Mouse (Mus musculus): ENCODE results near the gene Rasl2-9. TPM values are rescaled to one million over a fixed set of nuclear protein-coding genes. Genes with fewer than 3 reads are reported as not detected.
A peak's percentile ranks its signal among the peaks of the same experiment; 100 is the strongest.
"Not testable (repeated sequence)": the region's sequence is repeated elsewhere in the genome, so short reads cannot be mapped to it uniquely, and the experiment has no call there.

Rasl2-9 gene
- polyA plus RNA-seq (2016; fragmentation: Nextera tagmentation; extraction: Ambion mirVana) = 0.34 TPM in 1 of 2 replicates, not detected in the other

- WGBS = 20% methylated on average over 42 of the region's 42 CpGs
- Histone ChIP-seq H3K4me3 (replicated peaks) (peak within 1 kb of the TSS; percentile 34), H3K4me2 (peak within 1 kb of the TSS; percentile 58), H3K4me1 (replicated peaks) (no peaks in the 10 kb centered on the region; the same call in 1 of the 2 replicates), H3K27me3 (0 out of 2 replicates have a peak, but pooled peaks cover 3% of the 10 kb centered on the region), H3K27ac (no peak within 1 kb of the TSS), H3K9me3 (no peaks in the 10 kb centered on the region), H3K9ac (replicated peaks) (peak within 1 kb of the TSS; percentile 37; the same call in 1 of the 2 replicates), H3K36me3 (no peaks in the 10 kb centered on the region)
- peak; percentile 37 for ATAC-seq (ENCODE audit: insufficient number of reproducible peaks, insufficient read depth, low FRiP score, low TSS enrichment, low read depth)
These were observed at the start of gene Rasl2-9 for GRCm38 (mm10) chr7:5125549-5126406. Gene Rasl2-9, minus strand, starts transcription at chr7:5125950.

GRCm38 (mm10) chr7:5149570-5149969, 23.8 kb upstream of the Rasl2-9 start, which contains the start of gene Vmn1r55:
Gene Vmn1r55, minus strand, starts transcription at chr7:5149670.
- not testable (repeated sequence) for H3K27me3 ChIP-seq; H3K9me3 ChIP-seq; H3K4me1 ChIP-seq (replicated peaks)

GRCm38 (mm10) chr7:5125078-5125477, 672 bp downstream of the Rasl2-9 start:
- H3K4me2 ChIP-seq = no peak overlapping the region
- 88% methylated on average over 8 of the region's 8 CpGs for WGBS

More at GRCm38 (mm10) chr7:5149570-5149969, 23.8 kb upstream of the Rasl2-9 start, which contains the start of gene Vmn1r55:
- not testable (repeated sequence) for H3K4me2 ChIP-seq; H3K27ac ChIP-seq; H3K9ac ChIP-seq (replicated peaks); H3K4me3 ChIP-seq (replicated peaks); H3K36me3 ChIP-seq; ATAC-seq (ENCODE audit: insufficient number of reproducible peaks, insufficient read depth, low FRiP score, low TSS enrichment, low read depth)

DNA sequence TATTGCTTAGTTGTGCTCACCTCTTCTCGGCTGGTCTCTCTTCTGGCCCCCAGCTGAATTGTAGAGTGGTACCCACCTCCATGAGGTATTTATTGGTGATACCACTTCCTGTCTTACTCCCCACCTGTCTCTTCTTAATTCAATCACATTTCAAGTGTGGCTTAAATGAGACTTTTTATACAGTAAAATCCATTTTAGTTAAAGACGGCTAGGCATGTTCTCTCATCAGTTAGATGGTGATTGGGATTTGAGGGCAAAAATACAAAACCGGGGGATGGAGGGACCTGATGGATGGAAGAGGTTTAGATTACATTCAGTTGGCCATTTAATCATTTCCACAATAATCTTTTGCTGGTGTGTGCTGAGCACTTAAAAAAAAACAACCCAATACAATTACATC, 8.9 kb downstream of the Rasl2-9 start, which contains the start of gene Rfpl4:
Rfpl4 (minus strand) TSS at position 101 of the 400 bp plus-strand sequence.
- WGBS = 81% methylated on average over 3 of the region's 3 CpGs
- Histone ChIP-seq H3K36me3 (no peaks in the 10 kb centered on the region), H3K4me1 (replicated peaks) (no peaks in the 10 kb centered on the region), H3K27me3 (no peaks in the 10 kb centered on the region), H3K9ac (replicated peaks) (no peak within 1 kb of the TSS), H3K27ac (no peak within 1 kb of the TSS), H3K4me3 (replicated peaks) (no peak within 1 kb of the TSS), H3K9me3 (no peaks in the 10 kb centered on the region), H3K4me2 (no peak within 1 kb of the TSS)
- ATAC-seq (ENCODE audit: insufficient number of reproducible peaks, insufficient read depth, low FRiP score, low TSS enrichment, low read depth) = no peak

More at GRCm38 (mm10) chr7:5125078-5125477, 672 bp downstream of the Rasl2-9 start:
- Histone ChIP-seq H3K9ac (replicated peaks) (no peak overlapping the region), H3K4me3 (replicated peaks) (no peak overlapping the region), H3K27me3 (0 out of 2 replicates have a peak, but pooled peaks cover 3% of the 10 kb centered on the region), H3K27ac (no peak overlapping the region), H3K9me3 (no peaks in the 10 kb centered on the region), H3K36me3 (no peaks in the 10 kb centered on the region), H3K4me1 (replicated peaks) (no peaks in the 10 kb centered on the region; the same call in 1 of the 2 replicates)
- no peak for ATAC-seq (ENCODE audit: insufficient number of reproducible peaks, insufficient read depth, low FRiP score, low TSS enrichment, low read depth)

DNA sequence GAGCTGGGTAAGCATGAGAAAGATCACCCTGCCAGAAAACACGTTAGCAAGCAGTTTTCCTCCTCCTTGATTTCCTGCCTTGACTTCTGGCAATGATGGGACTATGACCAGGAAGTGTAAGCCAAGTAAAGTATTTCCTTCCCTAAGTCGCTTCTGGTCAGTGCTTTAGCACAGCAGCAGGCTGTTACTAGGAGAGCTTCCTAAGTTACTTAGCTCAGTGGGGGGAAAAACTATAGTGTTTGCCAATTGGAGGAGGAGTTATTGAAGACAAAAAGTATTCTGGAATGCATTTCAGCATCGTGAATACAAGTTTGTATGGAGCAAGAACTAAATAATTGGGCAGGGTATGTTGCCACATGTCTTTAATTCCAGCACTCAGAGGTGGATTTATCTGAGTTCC, 13.0 kb downstream of the Rasl2-9 start:
- ATAC-seq (ENCODE audit: insufficient number of reproducible peaks, insufficient read depth, low FRiP score, low TSS enrichment, low read depth) = no peak
- H3K4me3 ChIP-seq (replicated peaks) = no peak overlapping the region
- H3K36me3 ChIP-seq = no peaks in the 10 kb centered on the region
- no peak overlapping the region for H3K27ac ChIP-seq
- whole genome bisulfite sequencing = 58% methylated on average over 3 of the region's 3 CpGs
- H3K27me3 ChIP-seq = no peaks in the 10 kb centered on the region
- no peaks in the 10 kb centered on the region for H3K4me1 ChIP-seq (replicated peaks)
- H3K9me3 ChIP-seq = 0 out of 2 replicates have a peak, but pooled peaks cover 3% of the 10 kb centered on the region
- no peak overlapping the region for H3K4me2 ChIP-seq
- no peak overlapping the region for H3K9ac ChIP-seq (replicated peaks)

GRCm38 (mm10) chr7:5109301-5109700, 16.4 kb downstream of the Rasl2-9 start:
- no peak overlapping the region for H3K4me3 ChIP-seq (replicated peaks)
- ATAC-seq (ENCODE audit: insufficient number of reproducible peaks, insufficient read depth, low FRiP score, low TSS enrichment, low read depth) = no peak
- no peaks in the 10 kb centered on the region for H3K27me3 ChIP-seq

DNA sequence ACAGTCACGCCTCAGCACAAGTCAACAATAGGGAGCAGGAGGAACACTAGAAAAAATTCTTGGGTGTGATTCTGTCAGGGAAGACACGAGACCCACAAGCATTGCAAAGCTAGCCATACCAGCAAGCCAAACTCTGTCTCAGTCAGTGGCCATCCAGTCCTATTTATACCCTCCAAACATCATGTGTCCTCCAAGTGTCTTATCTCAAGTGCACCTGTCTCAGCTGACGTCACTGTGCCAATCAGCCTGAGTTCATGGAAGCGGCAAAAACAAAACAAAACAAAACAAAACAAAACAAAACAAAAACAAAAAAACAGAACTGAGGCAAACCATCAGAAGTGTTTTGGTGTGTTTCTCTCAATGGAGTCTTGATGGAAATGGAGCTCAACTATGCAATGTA, 17.5 kb downstream of the Rasl2-9 start:
- H3K27me3 ChIP-seq = no peaks in the 10 kb centered on the region
- no peak overlapping the region for H3K4me3 ChIP-seq (replicated peaks)
- H3K9ac ChIP-seq (replicated peaks) = no peak overlapping the region
- H3K9me3 ChIP-seq = 0 out of 2 replicates have a peak, but pooled peaks cover 3% of the 10 kb centered on the region
- no peaks in the 10 kb centered on the region for H3K36me3 ChIP-seq
- no peaks in the 10 kb centered on the region for H3K4me1 ChIP-seq (replicated peaks)
- no peak overlapping the region for H3K4me2 ChIP-seq
- H3K27ac ChIP-seq = no peak overlapping the region
- ATAC-seq (ENCODE audit: insufficient number of reproducible peaks, insufficient read depth, low FRiP score, low TSS enrichment, low read depth) = no peak
- WGBS = 75% methylated on average over 4 of the region's 4 CpGs

More at GRCm38 (mm10) chr7:5109301-5109700, 16.4 kb downstream of the Rasl2-9 start:
- Histone ChIP-seq H3K4me2 (no peak overlapping the region), H3K4me1 (replicated peaks) (no peaks in the 10 kb centered on the region), H3K27ac (no peak overlapping the region), H3K36me3 (no peaks in the 10 kb centered on the region), H3K9ac (replicated peaks) (no peak overlapping the region), H3K9me3 (0 out of 2 replicates have a peak, but pooled peaks cover 3% of the 10 kb centered on the region)
- 90% methylated on average over 8 of the region's 8 CpGs for WGBS

DNA sequence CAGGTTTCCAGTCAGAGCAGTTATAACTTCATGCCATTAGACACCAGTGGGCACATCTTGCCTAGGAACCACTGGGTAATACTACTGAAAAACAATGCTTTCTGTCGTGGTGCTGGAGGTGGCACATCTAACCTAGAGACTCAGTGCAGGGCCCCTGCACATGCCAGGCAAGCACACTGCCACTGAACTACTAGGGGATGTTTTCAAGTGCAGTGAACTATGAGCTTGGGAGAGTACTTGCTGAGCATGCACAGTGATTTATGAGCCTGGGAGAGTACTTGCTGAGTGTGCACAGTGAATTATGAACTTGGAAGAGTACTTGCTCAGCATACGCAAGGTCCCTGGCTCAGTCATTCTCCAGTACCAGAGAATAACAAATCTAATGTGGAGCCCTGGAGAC, 23.2 kb downstream of the Rasl2-9 start:
- Histone ChIP-seq H3K4me2 (no peak overlapping the region), H3K4me1 (replicated peaks) (no peaks in the 10 kb centered on the region), H3K4me3 (replicated peaks) (no peak overlapping the region), H3K9me3 (no peaks in the 10 kb centered on the region), H3K27ac (no peak overlapping the region), H3K27me3 (no peaks in the 10 kb centered on the region), H3K36me3 (peaks cover 18% of the 10 kb centered on the region), H3K9ac (replicated peaks) (no peak overlapping the region)
- no peak for ATAC-seq (ENCODE audit: insufficient number of reproducible peaks, insufficient read depth, low FRiP score, low TSS enrichment, low read depth)
- WGBS = 84% methylated on average over 2 of the region's 2 CpGs

DNA sequence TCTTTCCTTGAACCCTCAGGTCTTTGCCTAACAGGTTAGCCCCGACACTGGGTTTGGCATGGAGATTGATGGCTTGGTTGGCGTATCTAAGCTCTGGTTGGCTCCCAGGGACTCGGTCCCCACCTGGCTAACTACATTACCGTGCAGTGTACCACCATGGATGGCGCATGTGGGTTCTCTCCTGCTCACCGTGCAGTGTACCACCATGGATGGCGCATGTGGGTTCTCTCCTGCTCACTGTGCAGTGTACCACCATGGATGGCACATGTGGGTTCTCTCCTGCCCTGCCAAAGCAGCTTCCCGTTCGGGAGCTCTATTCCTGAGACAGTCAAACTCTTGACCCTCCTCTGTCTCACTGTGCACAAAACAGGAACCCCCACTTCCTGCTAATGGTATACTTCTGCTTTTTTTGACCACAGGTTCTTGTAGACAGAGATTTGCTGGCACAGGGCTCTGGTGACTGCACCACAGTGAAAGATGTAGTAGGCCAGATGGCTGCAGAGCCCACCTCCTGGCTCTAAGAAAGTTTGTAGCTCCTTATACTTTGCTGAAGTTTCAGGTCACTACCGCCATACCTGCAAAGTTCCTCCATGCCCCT, 24.6 kb downstream of the Rasl2-9 start:
- H3K27ac ChIP-seq = no peak overlapping the region
- no peak overlapping the region for H3K4me3 ChIP-seq (replicated peaks)
- no peak for ATAC-seq (ENCODE audit: insufficient number of reproducible peaks, insufficient read depth, low FRiP score, low TSS enrichment, low read depth)
- no peaks in the 10 kb centered on the region for H3K4me1 ChIP-seq (replicated peaks)
- H3K9ac ChIP-seq (replicated peaks) = no peak overlapping the region
- peaks cover 32% of the 10 kb centered on the region for H3K36me3 ChIP-seq
- no peaks in the 10 kb centered on the region for H3K27me3 ChIP-seq
- 87% methylated on average over 10 of the region's 10 CpGs for WGBS
- no peaks in the 10 kb centered on the region for H3K9me3 ChIP-seq
- H3K4me2 ChIP-seq = no peak overlapping the region

- H3K36me3 ChIP-seq = peaks cover 46% of the 10 kb centered on the region
- H3K27me3 ChIP-seq = no peaks in the 10 kb centered on the region
- 81% methylated on average over 3 of the region's 3 CpGs for WGBS
- H3K4me2 ChIP-seq = no peak overlapping the region
- H3K4me3 ChIP-seq (replicated peaks) = no peak overlapping the region
- H3K9me3 ChIP-seq = no peaks in the 10 kb centered on the region
- no peak overlapping the region for H3K27ac ChIP-seq
- no peak for ATAC-seq (ENCODE audit: insufficient number of reproducible peaks, insufficient read depth, low FRiP score, low TSS enrichment, low read depth)
- no peak overlapping the region for H3K9ac ChIP-seq (replicated peaks)
- H3K4me1 ChIP-seq (replicated peaks) = no peaks in the 10 kb centered on the region
These were observed 26.0 kb downstream of the Rasl2-9 start for GRCm38 (mm10) chr7:5099796-5100195.

DNA sequence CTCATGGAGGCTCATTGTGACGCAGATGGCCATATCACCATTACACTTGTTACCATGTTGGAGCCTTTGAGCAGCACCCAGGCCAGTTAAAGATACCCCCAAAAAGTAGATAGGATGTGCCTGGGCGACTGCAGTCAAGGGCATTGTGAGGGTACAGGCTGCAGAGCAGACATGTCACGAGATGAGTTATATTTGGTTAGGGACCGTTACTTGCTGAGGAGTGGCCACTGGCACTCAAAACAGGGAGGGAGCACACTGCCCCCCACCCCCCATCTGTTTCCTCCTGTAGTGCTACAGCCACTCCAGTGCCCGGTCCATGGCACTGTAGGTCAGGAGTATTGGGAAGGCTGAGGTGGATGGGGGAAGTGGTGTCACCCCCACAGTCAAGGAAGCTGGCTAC, 27.0 kb downstream of the Rasl2-9 start:
- 94% methylated on average over 5 of the region's 5 CpGs for WGBS
- no peak for ATAC-seq (ENCODE audit: insufficient number of reproducible peaks, insufficient read depth, low FRiP score, low TSS enrichment, low read depth)
- H3K4me3 ChIP-seq (replicated peaks) = no peak overlapping the region

More for the DNA sequence above, 27.0 kb downstream of the Rasl2-9 start:
- no peak overlapping the region for H3K4me2 ChIP-seq
- H3K27me3 ChIP-seq = no peaks in the 10 kb centered on the region
- no peak overlapping the region for H3K27ac ChIP-seq
- H3K36me3 ChIP-seq = peaks cover 56% of the 10 kb centered on the region
- no peak overlapping the region for H3K9ac ChIP-seq (replicated peaks)
- H3K9me3 ChIP-seq = no peaks in the 10 kb centered on the region
- no peaks in the 10 kb centered on the region for H3K4me1 ChIP-seq (replicated peaks)
